Mouse (Mus musculus) inflammation-experienced regulatory T-cells, adult 6 months (primary cell): ENCODE measurements around the gene Gm21961. TPM values are rescaled to one million over a fixed set of nuclear protein-coding genes. Genes with fewer than 3 reads are reported as not detected.
"Not testable (repeated sequence)": the region's sequence is repeated elsewhere in the genome, so short reads cannot be mapped to it uniquely, and the experiment has no call there.

Source experiments
- ATAC-seq: one replicate; pipeline ENCODE4 v1.8.0; 2017
- polyA plus RNA-seq, 3 experiments: library from polyadenylated mRNA; unstranded; fragments of 100-300 nt; shearing (Covaris generic); gene quantifications; one replicate each; pipeline ENCODE4 v1.2.1; 2017

The Gm21961 gene
- not detected for polyA plus RNA-seq

DNA sequence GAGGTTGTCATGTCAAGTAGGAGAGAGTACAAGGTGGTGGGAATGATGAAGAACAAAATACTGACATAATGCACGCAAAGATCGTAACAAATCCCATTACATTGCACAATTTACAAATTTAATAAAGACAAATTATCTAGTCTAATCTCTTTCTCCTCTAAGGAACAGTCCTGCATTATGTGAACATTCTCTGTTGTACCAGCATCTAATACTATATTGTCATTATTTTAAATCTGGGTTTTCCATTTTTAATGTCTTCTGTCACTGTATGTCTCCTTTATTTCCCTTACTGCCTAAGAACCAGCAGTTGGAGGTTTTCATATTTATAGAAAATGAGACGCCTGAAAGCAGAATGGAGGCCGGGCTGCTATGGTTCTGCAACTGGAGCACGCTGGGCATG is at the start of gene Gm21961:
Gene Gm21961 (minus strand): TSS at position 101 of the 400 bp plus-strand sequence.
- ATAC-seq: no peak

DNA sequence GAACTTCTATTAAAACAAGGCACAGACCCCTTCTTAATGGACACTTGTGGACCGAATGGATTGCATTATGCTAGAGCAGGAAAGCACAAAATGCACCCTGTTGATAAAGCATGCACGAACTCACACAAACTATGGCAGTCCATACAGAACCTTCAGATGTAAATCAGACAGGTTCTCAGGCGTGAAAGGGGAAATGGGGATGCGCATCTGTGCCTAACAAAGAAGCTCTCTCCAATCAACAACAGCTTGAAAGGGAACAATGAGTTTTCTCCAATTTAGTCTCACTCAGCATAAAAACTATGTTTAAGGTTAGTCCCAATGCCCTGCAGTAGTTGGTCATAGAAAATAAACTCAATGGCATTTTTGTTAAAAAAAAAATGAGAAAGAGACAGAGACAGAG is 27.3 kb upstream of the Gm21961 start:
- ATAC-seq: no peak

DNA sequence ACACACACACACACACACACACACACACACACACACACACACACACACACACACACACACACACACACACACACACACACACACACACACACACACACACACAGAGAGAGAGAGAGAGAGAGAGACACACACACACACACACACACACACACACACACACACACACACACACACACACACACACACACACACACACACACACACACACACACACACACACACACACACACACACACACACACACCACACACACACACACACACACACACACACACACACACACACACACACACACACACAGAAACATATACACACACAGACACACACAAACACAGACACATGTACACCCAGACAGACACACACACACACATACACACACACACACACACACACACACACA is 24.5 kb upstream of the Gm21961 start:
- not testable (repeated sequence) for ATAC-seq

- no peak for ATAC-seq
Measured at GRCm38 (mm10) chr15:65017971-65018370, 3.3 kb upstream of the Gm21961 start.

- no peak for ATAC-seq
Measured at GRCm38 (mm10) chr15:65006177-65006576, 8.5 kb downstream of the Gm21961 start.

DNA sequence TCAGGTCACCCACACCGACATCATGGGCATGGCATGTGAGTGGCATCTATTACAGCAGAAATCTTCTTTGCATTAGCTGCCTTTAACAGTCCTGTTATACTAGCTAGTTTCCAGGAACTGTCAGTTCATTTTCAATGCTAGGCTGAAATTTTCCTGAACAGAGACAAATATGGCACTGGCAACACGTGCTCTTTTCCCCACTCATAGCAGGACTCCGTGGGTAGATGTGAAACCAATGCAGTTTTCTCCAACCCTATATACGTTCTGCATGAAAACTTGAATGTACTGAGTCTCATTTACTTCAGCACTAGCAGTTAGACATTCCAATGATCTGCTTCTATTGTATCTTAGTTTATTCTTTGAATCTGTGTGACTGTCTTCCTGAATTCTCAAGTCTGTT is 20.2 kb downstream of the Gm21961 start:
- ATAC-seq: no peak

DNA sequence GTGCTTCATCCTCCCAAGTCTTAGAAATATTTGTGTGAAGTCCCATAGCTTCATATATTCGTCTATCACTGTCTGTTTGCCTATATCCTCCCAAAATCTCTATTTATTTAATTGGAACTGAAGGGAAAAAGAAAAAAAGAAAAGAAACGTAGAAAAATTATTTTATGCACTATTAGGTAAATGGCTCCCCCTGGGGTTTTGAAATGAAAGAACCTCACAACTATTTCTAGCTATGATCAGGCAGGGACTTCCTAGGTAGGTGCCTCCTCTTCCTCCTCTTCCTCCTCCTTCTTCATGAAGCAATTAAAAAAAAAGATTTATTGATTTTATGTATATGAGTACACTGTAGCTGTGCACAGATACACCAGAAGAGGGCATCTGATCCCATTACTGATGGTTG is 34.7 kb downstream of the Gm21961 start:
- no peak for ATAC-seq

GRCm38 (mm10) chr15:64976044-64976805 is 38.5 kb downstream of the Gm21961 start:
- ATAC-seq: no peak

Other genes with a start within 250 kb of the Gm21961 start
- not detected for gene Gm21798, start 197.2 kb downstream of the Gm21961 start, polyA plus RNA-seq